Mouse (Mus musculus): ENCODE results near the gene Kcnab2. TPM values are rescaled to one million over a fixed set of nuclear protein-coding genes. Genes with fewer than 3 reads are reported as not detected.

Kcnab2 gene
- total and polyA plus RNA-seq, 2 experiments = 0.37 to 0.59 TPM

- H3K27ac ChIP-seq (replicated peaks; ENCODE audit: insufficient read depth, low read depth, low read length) = no peak overlapping the region
- H3K4me3 ChIP-seq (ENCODE audit: insufficient read depth, low read depth, low read length) = no peak overlapping the region
- H3K79me2 ChIP-seq (ENCODE audit: control insufficient read depth, insufficient read depth, low read length) = no peaks in the 10 kb centered on the region
- no peak for DNase-seq (ENCODE audit: extremely low read depth, low read depth, low spot score)
- TF ChIP-seq CTCF (IDR thresholded peaks at IDR 0.05; ENCODE audit: low read depth, low read length) (no peak), POLR2A (IDR thresholded peaks at IDR 0.05; ENCODE audit: extremely low read depth, insufficient read depth, low read length) (no peak)
- no peaks in the 10 kb centered on the region for H3K27me3 ChIP-seq (ENCODE audit: control insufficient read depth, insufficient read depth, low read length)
- WGBS = 76% methylated on average over 7 of the region's 7 CpGs
- no peak overlapping the region for H3K9ac ChIP-seq (ENCODE audit: low read depth, low read length)
- no peaks in the 10 kb centered on the region for H3K4me1 ChIP-seq (ENCODE audit: control insufficient read depth, insufficient read depth, low read length)
- H3K36me3 ChIP-seq (ENCODE audit: control insufficient read depth, insufficient read depth, low read length) = no peaks in the 10 kb centered on the region
Observed at GRCm38 (mm10) chr4:152365228-152365627, 112.4 kb downstream of the Kcnab2 start.

GRCm38 (mm10) chr4:152362180-152362579, 115.5 kb downstream of the Kcnab2 start:
- Histone ChIP-seq H3K9ac (ENCODE audit: low read depth, low read length) (no peak overlapping the region), H3K79me2 (ENCODE audit: control insufficient read depth, insufficient read depth, low read length) (no peaks in the 10 kb centered on the region), H3K27me3 (ENCODE audit: control insufficient read depth, insufficient read depth, low read length) (no peaks in the 10 kb centered on the region), H3K27ac (replicated peaks; ENCODE audit: insufficient read depth, low read depth, low read length) (no peak overlapping the region), H3K36me3 (ENCODE audit: control insufficient read depth, insufficient read depth, low read length) (no peaks in the 10 kb centered on the region), H3K4me3 (ENCODE audit: insufficient read depth, low read depth, low read length) (no peak overlapping the region), H3K4me1 (ENCODE audit: control insufficient read depth, insufficient read depth, low read length) (no peaks in the 10 kb centered on the region)
- DNase-seq (ENCODE audit: extremely low read depth, low read depth, low spot score) = no peak
- whole genome bisulfite sequencing = 58% methylated on average over 9 of the region's 9 CpGs
- TF ChIP-seq POLR2A (IDR thresholded peaks at IDR 0.05; ENCODE audit: extremely low read depth, insufficient read depth, low read length) (no peak), CTCF (IDR thresholded peaks at IDR 0.05; ENCODE audit: low read depth, low read length) (no peak)

- no peak overlapping the region for H3K9ac ChIP-seq (ENCODE audit: low read depth, low read length)
- no peak for DNase-seq (ENCODE audit: extremely low read depth, low read depth, low spot score)
- H3K36me3 ChIP-seq (ENCODE audit: control insufficient read depth, insufficient read depth, low read length) = no peaks in the 10 kb centered on the region
Observed at GRCm38 (mm10) chr4:152360855-152361254, 116.8 kb downstream of the Kcnab2 start.

DNA sequence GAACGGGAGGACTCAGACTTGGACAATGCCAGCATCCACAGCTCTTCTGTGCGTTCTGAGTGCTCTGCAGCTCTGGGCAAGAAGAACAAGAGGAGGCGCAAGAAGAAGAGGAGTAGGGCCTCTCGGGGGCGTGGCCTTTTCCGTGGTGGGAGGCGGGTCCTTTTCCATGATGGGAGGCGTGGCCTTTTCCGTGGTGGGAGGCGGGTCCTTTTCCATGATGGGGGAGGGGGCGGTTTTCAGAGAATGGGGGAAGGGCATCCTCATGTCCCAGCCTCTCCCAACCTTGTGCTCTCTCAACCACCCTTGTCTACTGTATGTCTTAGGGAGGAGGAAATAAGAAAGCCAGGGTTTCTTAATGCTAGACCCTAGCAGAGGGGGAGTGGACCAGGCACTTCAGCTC, 118.0 kb downstream of the Kcnab2 start:
- no peak overlapping the region for H3K4me3 ChIP-seq (ENCODE audit: insufficient read depth, low read depth, low read length)
- no peak overlapping the region for H3K27ac ChIP-seq (replicated peaks; ENCODE audit: insufficient read depth, low read depth, low read length)
- no peaks in the 10 kb centered on the region for H3K79me2 ChIP-seq (ENCODE audit: control insufficient read depth, insufficient read depth, low read length)
- H3K36me3 ChIP-seq (ENCODE audit: control insufficient read depth, insufficient read depth, low read length) = no peaks in the 10 kb centered on the region
- H3K4me1 ChIP-seq (ENCODE audit: control insufficient read depth, insufficient read depth, low read length) = no peaks in the 10 kb centered on the region
- WGBS = 23% methylated on average over 11 of the region's 11 CpGs
- DNase-seq (ENCODE audit: extremely low read depth, low read depth, low spot score) = no peak
- H3K9ac ChIP-seq (ENCODE audit: low read depth, low read length) = no peak overlapping the region
- TF ChIP-seq POLR2A (IDR thresholded peaks at IDR 0.05; ENCODE audit: extremely low read depth, insufficient read depth, low read length) (no peak), CTCF (IDR thresholded peaks at IDR 0.05; ENCODE audit: low read depth, low read length) (no peak)
- H3K27me3 ChIP-seq (ENCODE audit: control insufficient read depth, insufficient read depth, low read length) = no peaks in the 10 kb centered on the region

More at GRCm38 (mm10) chr4:152360855-152361254, 116.8 kb downstream of the Kcnab2 start:
- no peak for TF ChIP-seq POLR2A (IDR thresholded peaks at IDR 0.05; ENCODE audit: extremely low read depth, insufficient read depth, low read length)
- 5% methylated on average over 24 of the region's 24 CpGs for WGBS
- H3K4me1 ChIP-seq (ENCODE audit: control insufficient read depth, insufficient read depth, low read length) = no peaks in the 10 kb centered on the region
- no peaks in the 10 kb centered on the region for H3K79me2 ChIP-seq (ENCODE audit: control insufficient read depth, insufficient read depth, low read length)
- H3K4me3 ChIP-seq (ENCODE audit: insufficient read depth, low read depth, low read length) = no peak overlapping the region
- H3K27me3 ChIP-seq (ENCODE audit: control insufficient read depth, insufficient read depth, low read length) = no peaks in the 10 kb centered on the region
- H3K27ac ChIP-seq (replicated peaks; ENCODE audit: insufficient read depth, low read depth, low read length) = no peak overlapping the region

GRCm38 (mm10) chr4:152355672-152356071, 122.0 kb downstream of the Kcnab2 start:
- Histone ChIP-seq H3K27me3 (ENCODE audit: control insufficient read depth, insufficient read depth, low read length) (no peaks in the 10 kb centered on the region), H3K4me1 (ENCODE audit: control insufficient read depth, insufficient read depth, low read length) (no peaks in the 10 kb centered on the region), H3K36me3 (ENCODE audit: control insufficient read depth, insufficient read depth, low read length) (no peaks in the 10 kb centered on the region), H3K4me3 (ENCODE audit: insufficient read depth, low read depth, low read length) (no peak overlapping the region), H3K9ac (ENCODE audit: low read depth, low read length) (no peak overlapping the region), H3K79me2 (ENCODE audit: control insufficient read depth, insufficient read depth, low read length) (no peaks in the 10 kb centered on the region), H3K27ac (replicated peaks; ENCODE audit: insufficient read depth, low read depth, low read length) (no peak overlapping the region)
- no peak for TF ChIP-seq CTCF (IDR thresholded peaks at IDR 0.05; ENCODE audit: low read depth, low read length)
- no peak for DNase-seq (ENCODE audit: extremely low read depth, low read depth, low spot score)
- 80% methylated on average over 7 of the region's 7 CpGs for WGBS

GRCm38 (mm10) chr4:152353886-152354637, 123.6 kb downstream of the Kcnab2 start:
- H3K27ac ChIP-seq (replicated peaks; ENCODE audit: insufficient read depth, low read depth, low read length) = no peak overlapping the region
- H3K27me3 ChIP-seq (ENCODE audit: control insufficient read depth, insufficient read depth, low read length) = no peaks in the 10 kb centered on the region
- no peak overlapping the region for H3K4me3 ChIP-seq (ENCODE audit: insufficient read depth, low read depth, low read length)
- TF ChIP-seq POLR2A (IDR thresholded peaks at IDR 0.05; ENCODE audit: extremely low read depth, insufficient read depth, low read length) (no peak), CTCF (IDR thresholded peaks at IDR 0.05; ENCODE audit: low read depth, low read length) (no peak)
- no peaks in the 10 kb centered on the region for H3K79me2 ChIP-seq (ENCODE audit: control insufficient read depth, insufficient read depth, low read length)
- H3K9ac ChIP-seq (ENCODE audit: low read depth, low read length) = no peak overlapping the region
- no peaks in the 10 kb centered on the region for H3K4me1 ChIP-seq (ENCODE audit: control insufficient read depth, insufficient read depth, low read length)
- WGBS = 73% methylated on average over 14 of the region's 14 CpGs
- DNase-seq (ENCODE audit: extremely low read depth, low read depth, low spot score) = no peak
- H3K36me3 ChIP-seq (ENCODE audit: control insufficient read depth, insufficient read depth, low read length) = no peaks in the 10 kb centered on the region
